Mouse (Mus musculus): ENCODE results near the gene Akap6. TPM values are rescaled to one million over a fixed set of nuclear protein-coding genes. Genes with fewer than 3 reads are reported as not detected.
A peak's percentile ranks its signal among the peaks of the same experiment; 100 is the strongest.

Akap6 gene
- total RNA-seq, 2 experiments from 2014 or later, result 25.8 to 26.1 TPM

- intact Hi-C loops (cut with DNase I), result no loop called here
- no peak for DNase-seq
Observed at GRCm38 (mm10) chr12:52774382-52774781, 75.2 kb downstream of the Akap6 start.

GRCm38 (mm10) chr12:52780216-52780615, 81.0 kb downstream of the Akap6 start:
- DNase-seq, result no peak
- intact Hi-C loops (cut with DNase I), result no loop called here

GRCm38 (mm10) chr12:52781066-52781465, 81.9 kb downstream of the Akap6 start:
- intact Hi-C loops (cut with DNase I), result no loop called here
- no peak for DNase-seq

- intact Hi-C loops (cut with DNase I), result no loop called here
- no peak for DNase-seq
Observed at GRCm38 (mm10) chr12:52782902-52783441, 83.8 kb downstream of the Akap6 start.

GRCm38 (mm10) chr12:52785217-52785616, 86.0 kb downstream of the Akap6 start:
- no peak for DNase-seq
- intact Hi-C loops (cut with DNase I), result no loop called here

- intact Hi-C loops (cut with DNase I), result no loop called here
- DNase-seq, result no peak
Observed at GRCm38 (mm10) chr12:52790350-52790768, 91.2 kb downstream of the Akap6 start.

- intact Hi-C loops (cut with DNase I), result no loop called here
Observed at GRCm38 (mm10) chr12:52794131-52794530, 94.9 kb downstream of the Akap6 start.

GRCm38 (mm10) chr12:52795551-52796470, 96.6 kb downstream of the Akap6 start:
- intact Hi-C loops (cut with DNase I), result no loop called here
- DNase-seq, result no peak

More at GRCm38 (mm10) chr12:52794131-52794530, 94.9 kb downstream of the Akap6 start:
- DNase-seq, result no peak

- DNase-seq, result no peak
- intact Hi-C loops (cut with DNase I), result no loop called here
Observed at GRCm38 (mm10) chr12:52796471-52796795, 97.2 kb downstream of the Akap6 start.

GRCm38 (mm10) chr12:52799717-52800116, 100.5 kb downstream of the Akap6 start:
- intact Hi-C loops (cut with DNase I), result no loop called here

GRCm38 (mm10) chr12:52806273-52806672, 107.1 kb downstream of the Akap6 start:
- intact Hi-C loops (cut with DNase I), result no loop called here
- no peak for DNase-seq

More at GRCm38 (mm10) chr12:52799717-52800116, 100.5 kb downstream of the Akap6 start:
- no peak for DNase-seq

- intact Hi-C loops (cut with DNase I), result no loop called here
- DNase-seq, result no peak
Observed at GRCm38 (mm10) chr12:52818588-52818987, 119.4 kb downstream of the Akap6 start.

- intact Hi-C loops (cut with DNase I), result no loop called here
- no peak for DNase-seq
Observed at GRCm38 (mm10) chr12:52824774-52825173, 125.6 kb downstream of the Akap6 start.

- DNase-seq, result no peak
- intact Hi-C loops (cut with DNase I), result no loop called here
Observed at GRCm38 (mm10) chr12:52828944-52829736, 130.0 kb downstream of the Akap6 start.

GRCm38 (mm10) chr12:52831782-52832181, 132.6 kb downstream of the Akap6 start:
- intact Hi-C loops (cut with DNase I), result loop anchor here (2.0 to 10.0 kb wide), 4 partner anchors 66 to 819 kb away; partner anchors contain the start of gene Arhgap5
- no peak for DNase-seq

- intact Hi-C loops (cut with DNase I), result loop anchor here (2.0 to 10.0 kb wide), 4 partner anchors 65 to 820 kb away; partner anchors contain the start of gene Arhgap5
- DNase-seq, result peak in 1 of 2 experiments; percentile 44
Observed at GRCm38 (mm10) chr12:52832230-52832629, 133.0 kb downstream of the Akap6 start.

GRCm38 (mm10) chr12:52833141-52833540, 134.0 kb downstream of the Akap6 start:
- intact Hi-C loops (cut with DNase I), result loop anchor here (2.0 to 10.0 kb wide), 4 partner anchors 64 to 821 kb away; partner anchors contain the start of gene Arhgap5
- no peak for DNase-seq

GRCm38 (mm10) chr12:52834074-52834473, 134.9 kb downstream of the Akap6 start:
- DNase-seq, result no peak
- intact Hi-C loops (cut with DNase I), result loop anchor here (5.0 to 10.0 kb wide), 3 partner anchors 63 to 822 kb away; no protein-coding TSS in a partner anchor

GRCm38 (mm10) chr12:52834781-52835279, 135.6 kb downstream of the Akap6 start:
- DNase-seq, result no peak
- intact Hi-C loops (cut with DNase I), result loop anchor here (5.0 to 10.0 kb wide), 3 partner anchors 62 to 823 kb away; no protein-coding TSS in a partner anchor

- intact Hi-C loops (cut with DNase I), result loop anchor here (10.0 kb wide), 1 partner anchor 231 kb away; no protein-coding TSS in a partner anchor
- no peak for DNase-seq
Observed at GRCm38 (mm10) chr12:52835291-52835742, 136.1 kb downstream of the Akap6 start.
